Mouse (Mus musculus): ENCODE measurements at regions not wholly inside any gene's neighbourhood (a gene's known extent, or its start where the extent isn't known, plus 50 kb on each side); places are given as distances from the start of the nearest gene placed in this dataset.
"Not testable (repeated sequence)": the region's sequence is repeated elsewhere in the genome, so short reads cannot be mapped to it uniquely, and the experiment has no call there.

GRCm38 (mm10) chr17:52351293-52351692 is 251.2 kb upstream of the Kcnh8 start:
- no peak for ATAC-seq (replicated peaks in 1 of 2; ENCODE audit: insufficient read depth in 1 of 2, low FRiP score in 2 of 2, low TSS enrichment in 1 of 2, low read depth in 1 of 2, poor library complexity in 2 of 2, severe bottlenecking in 2 of 2)

GRCm38 (mm10) chr17:52350696-52351095 is 251.8 kb upstream of the Kcnh8 start:
- no peak for ATAC-seq (replicated peaks in 1 of 2; ENCODE audit: insufficient read depth in 1 of 2, low FRiP score in 2 of 2, low TSS enrichment in 1 of 2, low read depth in 1 of 2, poor library complexity in 2 of 2, severe bottlenecking in 2 of 2)

- no peak for ATAC-seq (replicated peaks in 1 of 2; ENCODE audit: insufficient read depth in 1 of 2, low FRiP score in 2 of 2, low TSS enrichment in 1 of 2, low read depth in 1 of 2, poor library complexity in 2 of 2, severe bottlenecking in 2 of 2)
Observed at GRCm38 (mm10) chr17:52349872-52350271, 252.6 kb upstream of the Kcnh8 start.

GRCm38 (mm10) chr17:52348481-52349083 is 253.9 kb upstream of the Kcnh8 start:
- ATAC-seq (replicated peaks in 1 of 2; ENCODE audit: insufficient read depth in 1 of 2, low FRiP score in 2 of 2, low TSS enrichment in 1 of 2, low read depth in 1 of 2, poor library complexity in 2 of 2, severe bottlenecking in 2 of 2): no peak

DNA sequence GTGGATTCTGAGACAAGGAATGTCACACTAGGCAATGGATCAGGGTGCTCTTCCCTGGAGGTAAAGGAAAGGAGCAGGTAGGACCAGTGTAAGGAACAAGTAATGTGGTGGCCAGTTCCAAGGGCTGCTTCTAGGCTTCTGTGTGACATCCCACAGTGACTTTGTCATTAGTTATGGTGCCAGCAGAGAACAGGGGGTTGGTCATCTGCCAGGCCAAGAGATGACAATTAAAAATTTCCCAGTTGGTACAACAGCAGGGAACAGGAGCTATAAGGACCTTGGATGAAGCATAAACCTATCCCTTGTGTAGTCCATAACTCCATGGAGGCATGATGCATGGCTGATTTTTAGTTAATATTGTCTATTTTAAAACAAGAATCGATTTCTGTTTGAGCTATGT is 281.9 kb upstream of the Kcnh8 start:
- ATAC-seq (replicated peaks in 1 of 2; ENCODE audit: insufficient read depth in 1 of 2, low FRiP score in 2 of 2, low TSS enrichment in 1 of 2, low read depth in 1 of 2, poor library complexity in 2 of 2, severe bottlenecking in 2 of 2): no peak

DNA sequence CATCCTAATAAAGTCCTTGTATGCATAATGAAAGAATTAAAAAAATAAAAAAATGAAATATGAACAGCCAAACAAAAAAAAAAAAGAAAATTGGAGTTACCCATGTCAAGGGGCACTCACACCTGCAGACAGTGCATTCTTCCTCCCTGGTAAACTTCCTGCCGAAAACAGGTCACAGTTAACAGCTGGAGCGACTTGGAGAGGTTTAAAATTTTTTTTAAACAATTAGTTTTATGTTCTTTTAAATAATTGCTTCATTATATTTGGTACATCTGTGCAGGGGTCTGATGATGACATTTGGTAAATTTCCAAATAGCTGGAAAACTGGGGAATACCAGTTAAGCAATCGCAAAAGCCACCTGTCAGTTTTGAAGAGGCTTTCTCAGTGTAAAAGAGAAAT is 285.5 kb upstream of the Kcnh8 start:
- no peak for ATAC-seq (replicated peaks in 1 of 2; ENCODE audit: insufficient read depth in 1 of 2, low FRiP score in 2 of 2, low TSS enrichment in 1 of 2, low read depth in 1 of 2, poor library complexity in 2 of 2, severe bottlenecking in 2 of 2)

DNA sequence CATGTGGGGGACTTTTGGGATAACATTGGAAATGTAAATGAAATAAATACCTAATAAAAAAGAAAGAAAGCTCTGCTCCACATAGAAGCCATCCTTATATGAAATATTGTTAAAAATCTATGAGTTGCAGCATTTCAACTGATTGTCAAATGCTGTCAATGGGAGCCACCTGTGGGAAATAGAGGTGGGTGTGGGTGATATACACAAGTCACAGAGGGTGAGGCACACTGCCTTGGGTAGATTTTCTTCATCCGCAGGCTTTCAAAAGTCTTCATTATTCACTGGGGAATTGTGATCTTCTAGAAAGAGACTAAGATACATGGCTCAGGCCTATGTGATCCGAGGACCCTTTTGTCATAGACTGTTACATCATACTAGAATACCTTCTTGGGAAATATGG is 286.6 kb upstream of the Kcnh8 start:
- ATAC-seq (replicated peaks in 1 of 2; ENCODE audit: insufficient read depth in 1 of 2, low FRiP score in 2 of 2, low TSS enrichment in 1 of 2, low read depth in 1 of 2, poor library complexity in 2 of 2, severe bottlenecking in 2 of 2): no peak

- ATAC-seq (replicated peaks in 1 of 2; ENCODE audit: insufficient read depth in 1 of 2, low FRiP score in 2 of 2, low TSS enrichment in 1 of 2, low read depth in 1 of 2, poor library complexity in 2 of 2, severe bottlenecking in 2 of 2): not testable (repeated sequence)
Observed at GRCm38 (mm10) chr17:52315456-52315855, 287.1 kb upstream of the Kcnh8 start.

DNA sequence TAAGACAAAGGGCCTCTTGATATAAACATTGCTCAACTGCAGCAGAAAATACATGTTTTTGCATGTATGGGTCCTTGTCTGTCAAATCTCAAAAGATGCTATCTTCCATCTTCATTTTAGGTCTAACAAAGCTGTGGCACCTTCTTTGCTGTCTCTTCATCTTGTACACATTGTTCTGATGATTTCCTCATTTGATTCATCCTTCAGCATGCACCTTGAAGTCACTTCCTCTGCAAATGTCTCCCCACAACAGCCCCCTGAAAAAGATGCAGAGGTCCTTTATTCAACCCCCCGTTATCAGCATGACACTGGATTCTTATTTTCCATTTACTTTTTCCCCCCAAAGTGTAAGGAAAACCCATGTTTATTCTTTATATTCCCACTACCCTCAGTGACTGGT is 290.5 kb upstream of the Kcnh8 start:
- ATAC-seq (replicated peaks in 1 of 2; ENCODE audit: insufficient read depth in 1 of 2, low FRiP score in 2 of 2, low TSS enrichment in 1 of 2, low read depth in 1 of 2, poor library complexity in 2 of 2, severe bottlenecking in 2 of 2): no peak

- no peak for ATAC-seq (replicated peaks in 1 of 2; ENCODE audit: insufficient read depth in 1 of 2, low FRiP score in 2 of 2, low TSS enrichment in 1 of 2, low read depth in 1 of 2, poor library complexity in 2 of 2, severe bottlenecking in 2 of 2)
Observed at GRCm38 (mm10) chr17:52308789-52309188, 293.7 kb upstream of the Kcnh8 start.

DNA sequence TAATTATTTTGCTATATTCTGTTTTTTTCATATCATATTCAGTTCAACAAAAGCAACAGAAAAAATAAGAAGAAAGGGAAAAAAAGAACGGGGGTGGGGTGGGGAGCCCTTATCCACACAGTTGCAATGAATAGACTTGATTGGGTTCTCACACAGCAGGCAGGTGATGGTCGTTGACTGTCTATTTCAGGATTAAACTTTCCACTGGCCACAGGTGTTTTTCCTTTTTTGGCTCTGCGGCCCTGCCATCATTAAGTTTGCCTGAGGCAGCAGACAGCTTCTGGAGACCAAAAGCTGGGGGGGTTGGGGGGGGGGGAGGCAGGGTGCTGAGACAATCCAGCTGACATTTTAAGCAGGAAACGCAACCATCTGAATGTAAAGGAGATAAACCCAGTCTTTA is 298.4 kb upstream of the Kcnh8 start:
- ATAC-seq (replicated peaks in 1 of 2; ENCODE audit: insufficient read depth in 1 of 2, low FRiP score in 2 of 2, low TSS enrichment in 1 of 2, low read depth in 1 of 2, poor library complexity in 2 of 2, severe bottlenecking in 2 of 2): no peak

DNA sequence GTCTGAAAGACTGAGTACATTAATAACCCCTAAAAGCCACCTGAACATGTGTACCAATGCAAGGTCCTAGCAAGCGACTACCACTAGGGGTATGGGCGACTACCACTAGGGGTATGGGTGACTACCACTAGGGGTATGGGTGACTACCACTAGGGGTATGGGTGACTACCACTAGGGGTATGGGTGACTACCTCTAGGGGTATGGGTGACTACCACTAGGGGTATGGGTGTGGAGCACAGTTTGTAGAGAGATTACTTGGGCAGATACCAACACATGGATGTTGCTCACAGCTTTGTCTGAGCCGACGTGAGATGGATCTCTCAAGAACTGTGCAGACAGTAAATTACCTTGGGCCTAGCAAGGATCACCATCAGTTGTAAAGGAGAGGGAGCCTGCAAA is 299.2 kb upstream of the Kcnh8 start:
- ATAC-seq (replicated peaks in 1 of 2; ENCODE audit: insufficient read depth in 1 of 2, low FRiP score in 2 of 2, low TSS enrichment in 1 of 2, low read depth in 1 of 2, poor library complexity in 2 of 2, severe bottlenecking in 2 of 2): no peak

DNA sequence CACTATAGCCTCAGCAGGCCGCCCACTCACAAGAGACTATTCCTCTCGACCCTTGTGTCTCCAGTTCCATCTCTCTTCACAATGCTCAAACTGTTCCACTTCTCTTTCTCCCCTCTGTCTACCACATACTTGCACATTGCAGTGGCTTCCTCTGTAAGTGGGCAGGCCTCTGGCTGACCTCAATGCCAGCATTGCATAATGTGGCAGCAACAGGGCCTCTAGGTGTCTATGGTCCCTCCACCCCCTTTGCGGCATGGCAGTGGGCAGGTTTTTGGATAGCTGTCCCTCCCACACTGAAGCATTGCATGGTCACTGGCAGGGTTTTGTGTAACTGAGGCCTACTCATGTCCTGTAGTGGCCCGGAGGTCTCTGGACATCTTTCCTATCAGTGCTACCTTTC is 302.7 kb upstream of the Kcnh8 start:
- ATAC-seq (replicated peaks in 1 of 2; ENCODE audit: insufficient read depth in 1 of 2, low FRiP score in 2 of 2, low TSS enrichment in 1 of 2, low read depth in 1 of 2, poor library complexity in 2 of 2, severe bottlenecking in 2 of 2): peak; percentile 67 to 72; a peak in 3 of 4 replicates

- ATAC-seq (replicated peaks in 1 of 2; ENCODE audit: insufficient read depth in 1 of 2, low FRiP score in 2 of 2, low TSS enrichment in 1 of 2, low read depth in 1 of 2, poor library complexity in 2 of 2, severe bottlenecking in 2 of 2): no peak
Observed at GRCm38 (mm10) chr17:52285392-52285791, 317.1 kb upstream of the Kcnh8 start.

- ATAC-seq (replicated peaks in 1 of 2; ENCODE audit: insufficient read depth in 1 of 2, low FRiP score in 2 of 2, low TSS enrichment in 1 of 2, low read depth in 1 of 2, poor library complexity in 2 of 2, severe bottlenecking in 2 of 2): no peak
Observed at GRCm38 (mm10) chr17:52282264-52282663, 320.2 kb upstream of the Kcnh8 start.

DNA sequence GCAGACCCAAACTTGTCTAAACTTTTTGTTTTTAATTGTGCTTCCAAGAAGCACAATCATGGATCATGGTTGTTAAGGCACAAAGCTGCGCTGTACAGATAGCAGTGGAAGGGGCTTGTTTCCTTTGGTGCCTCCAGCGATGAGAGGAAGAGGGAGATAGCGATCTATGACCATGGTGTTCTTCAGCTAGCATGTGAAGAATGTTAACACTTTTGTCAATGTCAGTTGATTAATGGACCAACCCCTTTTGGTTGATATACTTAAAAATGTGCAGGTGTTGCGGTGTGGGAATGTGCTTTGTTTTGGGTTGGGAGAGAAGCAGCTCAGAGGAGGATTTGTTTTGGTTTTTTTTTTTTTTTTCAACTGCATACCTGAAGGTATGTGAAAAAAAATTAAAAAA is 324.0 kb upstream of the Kcnh8 start:
- no peak for ATAC-seq (replicated peaks in 1 of 2; ENCODE audit: insufficient read depth in 1 of 2, low FRiP score in 2 of 2, low TSS enrichment in 1 of 2, low read depth in 1 of 2, poor library complexity in 2 of 2, severe bottlenecking in 2 of 2)

GRCm38 (mm10) chr17:52268792-52269191 is 333.7 kb upstream of the Kcnh8 start:
- ATAC-seq (replicated peaks in 1 of 2; ENCODE audit: insufficient read depth in 1 of 2, low FRiP score in 2 of 2, low TSS enrichment in 1 of 2, low read depth in 1 of 2, poor library complexity in 2 of 2, severe bottlenecking in 2 of 2): no peak; a peak in 1 of 4 replicates

- no peak for ATAC-seq (replicated peaks in 1 of 2; ENCODE audit: insufficient read depth in 1 of 2, low FRiP score in 2 of 2, low TSS enrichment in 1 of 2, low read depth in 1 of 2, poor library complexity in 2 of 2, severe bottlenecking in 2 of 2)
Observed at GRCm38 (mm10) chr17:52251284-52251683, 351.2 kb upstream of the Kcnh8 start.

GRCm38 (mm10) chr17:52225584-52225983 is 376.9 kb upstream of the Kcnh8 start:
- ATAC-seq (replicated peaks in 1 of 2; ENCODE audit: insufficient read depth in 1 of 2, low FRiP score in 2 of 2, low TSS enrichment in 1 of 2, low read depth in 1 of 2, poor library complexity in 2 of 2, severe bottlenecking in 2 of 2): no peak

DNA sequence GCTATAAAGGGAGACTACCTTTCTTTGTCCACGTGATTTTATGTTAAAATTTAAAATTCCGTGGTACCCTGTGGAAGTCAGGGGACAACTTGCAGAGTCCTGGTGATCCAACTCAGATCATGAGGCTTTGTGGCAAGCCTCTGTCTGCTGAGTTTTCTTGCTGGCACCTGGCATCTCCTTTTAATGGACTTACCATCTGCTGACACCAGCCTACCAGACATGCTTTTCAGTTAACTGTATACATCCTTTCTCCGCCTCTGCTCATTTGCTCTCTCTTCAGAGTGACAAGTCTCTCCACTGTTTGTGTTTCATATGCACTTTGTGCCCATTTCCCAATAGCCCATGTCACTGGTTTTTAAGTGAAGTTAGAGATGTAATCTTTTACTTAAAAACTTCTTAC is 382.1 kb upstream of the Kcnh8 start:
- ATAC-seq (replicated peaks in 1 of 2; ENCODE audit: insufficient read depth in 1 of 2, low FRiP score in 2 of 2, low TSS enrichment in 1 of 2, low read depth in 1 of 2, poor library complexity in 2 of 2, severe bottlenecking in 2 of 2): no peak
